Mouse (Mus musculus) liver, embryonic 13.5 days (tissue): ENCODE data around the gene Gp9. TPM values are rescaled to one million over a fixed set of nuclear protein-coding genes. Genes with fewer than 3 reads are reported as not detected.

Source experiments
- ATAC-seq: fragments of 200-750 bp; cut with Nextera tagmentation; 2 replicates; pipeline ENCODE4 v1.8.0; 2017; ENCODE audit warnings: low read depth, mild to moderate bottlenecking, moderate number of reproducible peaks, moderate library complexity
- DNase-seq: peaks from one replicate; pipeline ENCODE4 v3.0.0; 2022
- H3K27ac ChIP-seq: fragments of 300-500 bp; sonication (generic); 2 replicates; pipeline ENCODE4 v1.5.1; 2015; ENCODE audit warnings: moderate library complexity, mild to moderate bottlenecking, inconsistent platforms
- H3K27me3 ChIP-seq: fragments of 300-500 bp; sonication (generic); 2 replicates; pipeline ENCODE4 v1.6.1; 2015; ENCODE audit warnings: mild to moderate bottlenecking, inconsistent platforms
- H3K36me3 ChIP-seq: fragments of 300-500 bp; sonication (generic); 2 replicates; pipeline ENCODE4 v1.6.1; 2015; ENCODE audit warnings: mild to moderate bottlenecking, inconsistent platforms
- H3K4me1 ChIP-seq: fragments of 300-500 bp; sonication (generic); replicated peaks from 2 replicates; pipeline ENCODE4 v1.6.1; 2015; ENCODE audit warnings: inconsistent platforms
- H3K4me2 ChIP-seq: fragments of 300-500 bp; sonication (generic); 2 replicates; pipeline ENCODE4 v1.6.1; 2015; ENCODE audit warnings: inconsistent platforms, mild to moderate bottlenecking, moderate library complexity
- H3K4me3 ChIP-seq: fragments of 300-500 bp; sonication (generic); replicated peaks from 2 replicates; pipeline ENCODE4 v1.5.1; 2015; ENCODE audit warnings: mild to moderate bottlenecking, inconsistent platforms
- H3K9ac ChIP-seq: fragments of 300-500 bp; sonication (generic); 2 replicates; pipeline ENCODE4 v1.6.1; 2015; ENCODE audit warnings: mild to moderate bottlenecking, inconsistent platforms
- H3K9me3 ChIP-seq: fragments of 300-500 bp; sonication (generic); replicated peaks from 2 replicates; pipeline ENCODE4 v1.6.1; 2016; ENCODE audit warnings: inconsistent platforms
- WGBS: fragments of 180-500 bp; shearing (Covaris S2); methylation state at CpG from one replicate; pipeline ENCODE4 v1.1.7; 2015; ENCODE audit not compliant: insufficient replicate concordance; 5-methylcytosine and 5-hydroxymethylcytosine counted together
- polyA plus RNA-seq: library from polyadenylated mRNA; unstranded; fragments of >200 nt; fragmentation: Nextera tagmentation; extraction: Ambion mirVana; gene quantifications from 2 replicates; pipeline ENCODE4 v1.2.1, GENCODE M21; 2015

Gp9 gene
- polyA plus RNA-seq, 1 experiment from 2014 or later, result 35.6 TPM

GRCm38 (mm10) chr6:87811675-87812338 is 33.9 kb downstream of the Gp9 start, which contains the start of gene Rab43:
Rab43 (minus strand) TSS chr6:87812164.
- no peaks in the 10 kb centered on the region for H3K27me3 ChIP-seq

GRCm38 (mm10) chr6:87812656-87813055 is 34.8 kb downstream of the Gp9 start:
- H3K4me1 ChIP-seq, result peaks cover 57% of the 10 kb centered on the region
- WGBS, result 100% methylated on average over 1 of the region's 1 CpGs
- peak overlapping the region; percentile 99 for H3K9ac ChIP-seq
- H3K9me3 ChIP-seq, result no peaks in the 10 kb centered on the region
- H3K27ac ChIP-seq, result peak overlapping the region; percentile 98
- peak overlapping the region; percentile 94 for H3K4me3 ChIP-seq
- ATAC-seq, result no peak
- H3K4me2 ChIP-seq, result peak overlapping the region; percentile 85
- H3K27me3 ChIP-seq, result no peaks in the 10 kb centered on the region
- peaks cover 42% of the 10 kb centered on the region for H3K36me3 ChIP-seq
- no peak for DNase-seq

More at GRCm38 (mm10) chr6:87811675-87812338, 33.9 kb downstream of the Gp9 start, which contains the start of gene Rab43:
- DNase-seq (peak; percentile 92), ATAC-seq (peak; percentile 92)
- peak within 1 kb of the TSS; percentile 94 for H3K4me3 ChIP-seq
- peak within 1 kb of the TSS; percentile 85 for H3K4me2 ChIP-seq
- peak within 1 kb of the TSS; percentile 99 for H3K9ac ChIP-seq
- under 1% methylated on average over 42 of the region's 56 CpGs for WGBS
- H3K36me3 ChIP-seq, result peaks cover 36% of the 10 kb centered on the region
- H3K4me1 ChIP-seq, result peaks cover 60% of the 10 kb centered on the region
- H3K9me3 ChIP-seq, result no peaks in the 10 kb centered on the region
- H3K27ac ChIP-seq, result peak within 1 kb of the TSS; percentile 98

GRCm38 (mm10) chr6:87814486-87814885 is 36.6 kb downstream of the Gp9 start:
- H3K4me2 ChIP-seq, result no peak overlapping the region
- H3K27me3 ChIP-seq, result no peaks in the 10 kb centered on the region
- H3K27ac ChIP-seq, result no peak overlapping the region
- H3K4me1 ChIP-seq, result peaks cover 38% of the 10 kb centered on the region
- no peak overlapping the region for H3K9ac ChIP-seq
- no peaks in the 10 kb centered on the region for H3K9me3 ChIP-seq
- no peak for DNase-seq
- no peak overlapping the region for H3K4me3 ChIP-seq
- peaks cover 56% of the 10 kb centered on the region for H3K36me3 ChIP-seq
- ATAC-seq, result no peak
- 85% methylated on average over 5 of the region's 5 CpGs for WGBS

DNA sequence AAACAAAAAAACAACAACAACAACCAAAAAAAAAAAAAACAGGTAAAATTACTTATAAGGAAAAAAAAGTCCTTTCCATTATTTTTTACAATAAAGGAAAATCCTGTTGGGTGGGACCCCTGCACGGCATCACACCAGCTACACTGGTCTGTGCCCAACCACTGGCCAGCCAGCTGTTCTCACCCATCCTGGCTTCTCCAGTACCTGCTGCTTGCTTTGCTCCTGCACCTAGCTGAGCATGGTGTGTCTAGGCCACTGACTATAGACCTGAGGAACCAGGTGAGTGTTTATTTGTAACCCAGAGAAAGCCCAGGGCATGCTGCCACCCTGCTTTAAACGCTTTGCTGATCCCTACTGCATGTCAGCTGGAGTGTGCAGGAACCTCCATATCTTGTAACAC is 42.5 kb downstream of the Gp9 start:
- Histone ChIP-seq H3K36me3 (peaks cover 98% of the 10 kb centered on the region), H3K4me1 (peaks cover 8% of the 10 kb centered on the region), H3K27ac (no peak overlapping the region), H3K4me3 (no peak overlapping the region), H3K27me3 (no peaks in the 10 kb centered on the region), H3K4me2 (no peak overlapping the region), H3K9ac (no peak overlapping the region), H3K9me3 (no peaks in the 10 kb centered on the region)
- WGBS, result 87% methylated on average over 2 of the region's 2 CpGs
- DNase-seq (no peak), ATAC-seq (no peak)

Other genes with a start within 250 kb of the Gp9 start
- 2.8 and 3.6 TPM in 2 replicates for gene Arhgap25, start 244.8 kb upstream of the Gp9 start, polyA plus RNA-seq
- gene Prokr1, start 187.3 kb upstream of the Gp9 start, polyA plus RNA-seq, result 4.9 and 6.7 TPM in 2 replicates
- gene Aplf, start 105.9 kb upstream of the Gp9 start, polyA plus RNA-seq, result 16.6 and 19.8 TPM in 2 replicates
- 0.16 and 0.35 TPM in 2 replicates for gene Efcc1, start 47.2 kb upstream of the Gp9 start, polyA plus RNA-seq
- 20.6 and 24.1 TPM in 2 replicates for gene Rab43, start 34.1 kb downstream of the Gp9 start, polyA plus RNA-seq
- 3.5 and 5.8 TPM in 2 replicates for gene Gm45140, start 57.7 kb downstream of the Gp9 start, polyA plus RNA-seq
- 51.5 and 63.6 TPM in 2 replicates for gene Isy1, start 60.7 kb downstream of the Gp9 start, polyA plus RNA-seq
- 786 and 880 TPM in 2 replicates for gene Cnbp, start 73.0 kb downstream of the Gp9 start, polyA plus RNA-seq
- 56.9 and 66.9 TPM in 2 replicates for gene Copg1, start 109.7 kb downstream of the Gp9 start, polyA plus RNA-seq
- 23.1 and 24.9 TPM in 2 replicates for gene Hmces, start 135.9 kb downstream of the Gp9 start, polyA plus RNA-seq
- 1.8 and 2.5 TPM in 2 replicates for gene H1fx, start 203.6 kb downstream of the Gp9 start, polyA plus RNA-seq